Mouse (Mus musculus): ENCODE data around the gene Hmgxb4.
"Not testable (repeated sequence)": the region's sequence is repeated elsewhere in the genome, so short reads cannot be mapped to it uniquely, and the experiment has no call there.

The Hmgxb4 gene

DNA sequence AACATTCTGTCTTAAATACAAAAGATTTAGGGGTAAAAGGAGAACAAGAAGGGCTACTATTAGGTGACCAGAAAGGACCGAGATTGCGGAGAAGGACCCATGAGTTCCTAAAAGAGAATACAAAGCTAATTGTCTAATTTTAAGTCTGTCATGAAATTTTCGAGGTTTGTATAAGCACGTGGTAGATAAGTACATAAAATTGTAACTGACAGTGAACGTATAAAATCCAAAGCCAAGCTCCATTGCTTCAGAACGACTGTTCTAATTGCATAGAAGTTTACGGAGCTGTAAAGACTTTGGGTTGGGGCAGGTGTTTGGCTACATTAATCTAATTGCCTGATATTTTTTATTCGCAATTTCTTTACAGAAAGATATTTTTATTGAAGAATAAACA, at the start of gene Hmgxb4:
Gene Hmgxb4, plus strand, starts transcription at position 276 of the 394 bp plus-strand sequence.
- no peak for DNase-seq (ENCODE audit: extremely low read depth, insufficient read length, low spot score)

DNA sequence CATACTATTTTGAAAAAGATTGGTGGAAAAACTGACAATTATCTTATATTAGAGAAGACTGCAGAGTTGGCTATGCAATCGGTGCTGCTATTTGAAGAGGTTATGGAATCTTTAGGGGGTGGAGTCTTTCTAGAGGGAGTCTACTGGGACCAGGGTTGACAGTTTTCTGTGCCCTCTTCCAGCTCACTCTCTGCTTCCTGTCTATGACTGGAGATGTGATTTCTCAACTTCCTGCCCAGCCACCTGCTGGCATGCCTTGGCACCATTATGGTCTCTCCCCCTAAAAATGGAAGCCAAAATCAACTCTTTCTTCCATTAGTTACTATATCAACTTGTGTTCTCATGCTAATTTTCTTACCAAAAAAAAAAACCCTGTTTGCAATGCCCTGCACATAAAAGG, 43.7 kb upstream of the Hmgxb4 start:
- DNase-seq (ENCODE audit: extremely low read depth, insufficient read length, low spot score), result no peak

DNA sequence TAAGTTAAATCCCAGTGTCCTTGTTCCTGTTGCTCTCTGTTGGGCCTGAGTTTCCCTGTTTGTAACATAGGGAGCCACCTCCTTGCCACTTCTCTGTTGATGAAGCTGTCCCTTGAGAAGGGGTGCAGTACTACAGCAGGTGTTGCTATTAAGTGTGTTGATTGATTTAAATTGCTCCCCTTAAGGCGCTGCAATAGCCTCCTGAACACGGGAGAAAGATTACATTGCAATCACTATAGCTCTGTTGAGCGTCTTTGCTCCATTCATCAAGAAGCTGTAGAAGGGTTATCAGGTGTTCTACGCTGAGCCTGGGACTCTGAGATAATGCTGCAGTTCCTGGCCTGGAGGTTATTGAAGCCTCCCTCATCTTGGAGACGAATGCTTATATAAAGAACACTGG, 29.2 kb upstream of the Hmgxb4 start:
- no peak for DNase-seq (ENCODE audit: extremely low read depth, insufficient read length, low spot score)

DNA sequence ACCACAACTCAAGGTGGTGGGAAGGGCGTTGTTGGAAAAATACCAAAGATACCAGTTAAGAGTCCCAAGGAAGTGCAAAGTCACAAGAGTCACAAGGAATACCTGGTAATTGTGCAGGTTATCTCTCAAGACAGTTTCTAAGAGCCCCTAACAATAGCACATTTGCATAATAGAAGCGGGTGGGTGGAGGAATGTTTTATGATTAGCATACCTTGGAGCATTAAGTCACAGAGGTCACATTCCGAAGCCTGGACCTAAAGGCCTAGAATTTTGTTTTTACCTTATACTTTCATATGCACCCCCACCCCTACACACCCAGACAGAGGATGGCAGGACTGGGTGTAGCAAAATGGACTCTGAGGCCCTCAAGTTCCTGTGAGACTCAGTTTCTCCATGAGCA, 22.9 kb upstream of the Hmgxb4 start:
- not testable (repeated sequence) for DNase-seq (ENCODE audit: extremely low read depth, insufficient read length, low spot score)

DNA sequence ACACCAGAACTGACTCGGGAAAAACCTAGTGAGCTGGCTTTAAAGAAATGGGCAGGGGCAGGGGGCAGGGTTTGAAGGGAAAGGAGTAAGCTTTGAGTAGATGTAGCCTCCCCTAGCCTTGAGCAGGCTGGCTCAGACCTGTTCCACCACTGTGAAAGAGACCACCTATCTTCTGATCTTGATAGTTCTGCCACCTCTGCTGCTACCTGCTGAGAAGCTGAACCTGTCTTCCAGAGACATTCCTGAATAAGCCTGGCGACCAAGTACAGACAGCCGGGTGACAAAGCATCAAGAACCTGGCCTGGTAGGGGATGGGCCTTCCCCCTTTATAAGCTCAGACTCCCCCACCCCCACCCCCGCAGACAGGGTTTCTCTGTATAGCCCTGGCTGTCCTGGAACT, 21.5 kb upstream of the Hmgxb4 start:
- no peak for DNase-seq (ENCODE audit: extremely low read depth, insufficient read length, low spot score)

GRCm38 (mm10) chr8:74972322-74972883, 20.8 kb upstream of the Hmgxb4 start:
- peak; percentile 22 for DNase-seq (ENCODE audit: extremely low read depth, insufficient read length, low spot score)

GRCm38 (mm10) chr8:74973121-74973869, 19.9 kb upstream of the Hmgxb4 start:
- no peak for DNase-seq (ENCODE audit: extremely low read depth, insufficient read length, low spot score)

- DNase-seq (ENCODE audit: extremely low read depth, insufficient read length, low spot score), result no peak
Measured at GRCm38 (mm10) chr8:74973904-74974303, 19.3 kb upstream of the Hmgxb4 start.

GRCm38 (mm10) chr8:74977427-74977826, 15.7 kb upstream of the Hmgxb4 start:
- DNase-seq (ENCODE audit: extremely low read depth, insufficient read length, low spot score), result no peak

DNA sequence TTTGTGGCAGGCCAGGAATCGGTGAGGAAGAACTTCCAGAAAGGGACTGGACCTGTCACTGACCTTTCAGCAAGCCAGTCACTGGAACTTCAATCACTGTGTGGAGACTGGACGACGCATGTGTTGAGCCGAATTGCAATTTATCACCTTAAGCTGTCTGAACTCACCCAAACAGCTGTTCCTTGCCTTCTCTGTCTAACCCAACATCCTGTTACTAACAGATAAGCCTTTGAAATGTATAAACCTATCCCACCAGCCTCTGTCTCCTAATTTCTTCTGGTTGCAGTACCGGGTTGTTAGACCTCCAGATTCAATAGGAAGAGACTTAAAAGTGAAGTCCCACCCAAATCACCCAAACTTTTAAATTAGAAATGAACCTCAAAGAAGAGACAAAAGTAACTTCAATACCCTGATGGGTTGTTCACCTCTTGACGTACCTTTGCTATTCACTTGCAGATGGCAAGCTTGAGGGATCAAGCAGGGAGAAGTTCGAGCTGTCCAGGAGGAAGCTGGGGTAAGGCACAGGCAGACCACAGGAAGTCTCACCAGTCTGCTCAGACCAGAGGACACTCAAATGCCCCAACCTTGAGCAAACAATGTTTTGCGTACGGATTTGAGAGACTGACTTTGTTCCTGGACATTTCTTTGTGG, 13.0 kb upstream of the Hmgxb4 start:
- no peak for DNase-seq (ENCODE audit: extremely low read depth, insufficient read length, low spot score)

DNA sequence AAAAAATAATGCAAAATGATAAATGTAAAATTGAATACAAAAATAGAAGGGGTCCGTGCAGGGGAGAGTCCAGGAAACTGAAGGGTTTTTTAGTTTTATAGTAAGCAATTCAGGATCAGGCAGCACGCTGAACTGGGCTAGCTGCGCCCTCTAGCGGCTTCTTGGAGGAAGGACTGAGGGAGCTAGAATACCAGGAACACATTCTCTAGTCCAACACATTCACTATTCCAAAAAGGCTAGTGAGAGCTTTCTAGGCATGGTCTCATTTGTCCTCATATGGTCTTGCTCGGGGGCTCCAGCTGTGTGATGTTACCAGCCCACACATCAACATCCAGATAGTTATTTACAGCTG, 12.5 kb upstream of the Hmgxb4 start:
- DNase-seq (ENCODE audit: extremely low read depth, insufficient read length, low spot score), result peak; percentile 10

- no peak for DNase-seq (ENCODE audit: extremely low read depth, insufficient read length, low spot score)
Measured at GRCm38 (mm10) chr8:74981809-74982208, 11.3 kb upstream of the Hmgxb4 start.

DNA sequence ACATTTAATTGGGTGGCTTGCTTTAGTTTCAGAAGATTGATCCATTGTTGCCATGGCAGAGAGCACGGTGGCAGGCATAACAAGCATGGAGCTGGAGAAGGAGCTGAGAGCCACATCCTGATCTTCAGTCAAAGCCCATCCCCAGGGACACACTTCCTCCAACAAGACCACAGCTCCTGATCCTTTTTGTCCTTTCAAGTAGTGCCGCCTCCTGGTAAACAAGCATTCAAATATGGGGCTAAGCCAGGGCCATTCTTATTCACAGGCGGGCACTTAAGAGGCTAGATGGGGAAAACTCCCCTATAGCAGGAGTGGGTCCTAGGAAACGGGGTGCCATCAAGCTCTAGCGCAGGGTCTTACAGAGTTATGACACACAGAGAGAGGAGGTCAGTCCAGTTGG, 5.7 kb upstream of the Hmgxb4 start:
- DNase-seq (ENCODE audit: extremely low read depth, insufficient read length, low spot score), result no peak

DNA sequence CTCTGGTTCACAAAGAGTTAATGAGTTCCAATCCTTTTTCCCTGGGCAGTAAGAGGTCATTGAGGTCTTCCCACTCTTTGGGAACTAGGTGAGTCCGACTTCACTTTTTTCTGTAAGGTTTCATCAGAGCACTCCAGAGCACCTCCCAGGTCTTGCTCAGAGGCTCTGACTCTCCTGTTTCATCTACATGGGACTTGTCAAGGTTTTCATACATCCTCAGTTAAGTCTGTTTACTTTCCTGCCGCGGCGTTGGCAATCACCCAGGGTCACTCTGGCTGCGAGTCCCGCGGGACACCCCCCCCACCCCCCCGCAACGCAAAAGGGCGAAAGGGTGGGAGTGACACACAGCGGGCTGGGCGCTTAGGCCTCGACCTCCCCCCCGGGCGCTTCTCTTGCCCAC, 3.1 kb upstream of the Hmgxb4 start:
- DNase-seq (ENCODE audit: extremely low read depth, insufficient read length, low spot score), result no peak

DNA sequence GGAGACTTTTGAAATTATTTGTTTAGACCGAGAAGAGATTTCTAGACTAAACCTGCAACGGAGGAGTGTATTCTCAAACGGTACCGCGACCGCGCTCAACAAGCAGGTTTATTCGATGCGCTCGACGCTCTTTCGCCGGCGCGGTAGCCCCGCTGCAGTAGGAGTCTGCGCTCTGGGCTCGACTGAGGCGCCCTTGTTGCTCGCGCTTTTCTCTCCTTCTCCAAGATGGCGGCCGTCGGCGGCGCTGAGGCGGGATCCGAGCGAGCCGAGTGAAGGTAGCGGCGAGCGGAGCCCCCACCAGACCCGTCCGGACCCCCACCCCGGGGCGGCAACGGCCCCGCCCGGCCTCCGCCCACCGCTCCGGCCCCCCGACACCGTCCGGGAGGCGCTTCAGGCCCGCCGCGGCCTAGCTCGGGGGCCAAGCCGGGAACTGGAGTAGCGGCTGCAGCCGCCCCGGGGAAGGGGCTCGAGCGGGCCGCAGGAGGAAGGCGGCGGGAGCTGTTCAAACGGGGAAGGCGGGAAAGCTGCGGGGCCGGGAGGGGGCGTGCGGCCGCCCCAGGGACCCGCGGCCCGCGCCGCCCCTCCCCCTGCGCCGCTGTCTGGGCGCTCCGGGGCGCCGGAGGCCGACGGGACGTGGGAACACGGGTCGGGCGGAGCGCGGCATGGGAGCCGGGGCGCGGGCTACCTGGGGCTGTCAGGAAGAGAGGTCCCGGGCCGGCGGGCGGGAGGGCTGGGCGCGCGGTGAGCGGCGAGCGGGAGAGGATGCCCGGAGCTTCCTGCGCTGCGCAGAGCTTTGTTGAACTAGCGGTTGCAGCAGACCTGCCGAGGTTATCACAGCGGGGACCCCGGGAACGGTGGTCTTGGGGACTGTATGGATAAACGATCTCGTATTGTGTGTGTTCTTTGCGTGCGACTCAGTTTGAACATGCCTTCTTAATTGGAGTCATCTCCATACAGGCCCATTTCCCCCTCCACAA, 607 bp downstream of the Hmgxb4 start:
- DNase-seq (ENCODE audit: extremely low read depth, insufficient read length, low spot score), result peak; percentile 86

DNA sequence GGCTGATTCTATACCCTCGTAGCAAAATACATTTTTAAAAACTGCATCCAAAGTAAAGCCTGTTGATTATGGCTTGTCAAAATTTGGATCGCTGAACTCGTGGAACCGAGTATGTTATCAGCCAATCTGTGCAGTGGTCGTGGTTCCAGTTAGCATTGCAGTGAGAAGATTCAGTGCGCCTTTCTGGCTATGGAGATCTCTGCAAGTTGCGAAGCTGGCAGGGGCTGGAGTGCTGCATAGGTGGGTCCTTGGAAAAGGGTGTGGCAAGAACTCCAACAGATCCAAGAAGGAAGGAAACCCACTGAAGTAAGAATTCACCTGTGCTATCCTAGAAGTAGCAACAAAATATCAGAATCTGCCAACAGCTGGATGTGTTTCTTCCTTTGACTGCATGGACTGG, 1.4 kb downstream of the Hmgxb4 start:
- peak; percentile 16 for DNase-seq (ENCODE audit: extremely low read depth, insufficient read length, low spot score)

GRCm38 (mm10) chr8:75000431-75000830, 7.3 kb downstream of the Hmgxb4 start:
- no peak for DNase-seq (ENCODE audit: extremely low read depth, insufficient read length, low spot score)

DNA sequence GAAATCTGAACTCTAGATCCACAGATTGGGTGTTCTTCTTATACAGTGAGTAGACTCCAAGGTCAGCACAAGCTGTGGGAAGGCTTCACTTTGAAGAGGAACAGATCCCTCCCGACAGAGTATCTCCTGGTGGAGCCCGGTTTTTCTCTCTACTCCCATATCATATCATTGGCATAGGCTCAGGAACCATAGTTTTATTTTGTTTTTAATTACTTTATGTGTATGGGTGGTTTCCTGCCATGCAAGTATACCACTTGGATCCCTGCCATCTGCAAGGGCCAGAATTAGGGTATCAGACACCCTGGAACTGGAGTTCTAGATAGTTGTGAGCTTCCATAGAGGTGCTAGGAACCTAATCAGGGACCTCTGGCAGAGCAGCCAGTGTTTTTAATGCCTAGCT, 15.7 kb downstream of the Hmgxb4 start:
- no peak for DNase-seq (ENCODE audit: extremely low read depth, insufficient read length, low spot score)

GRCm38 (mm10) chr8:75013557-75013956, 20.4 kb downstream of the Hmgxb4 start:
- DNase-seq (ENCODE audit: extremely low read depth, insufficient read length, low spot score), result no peak

DNA sequence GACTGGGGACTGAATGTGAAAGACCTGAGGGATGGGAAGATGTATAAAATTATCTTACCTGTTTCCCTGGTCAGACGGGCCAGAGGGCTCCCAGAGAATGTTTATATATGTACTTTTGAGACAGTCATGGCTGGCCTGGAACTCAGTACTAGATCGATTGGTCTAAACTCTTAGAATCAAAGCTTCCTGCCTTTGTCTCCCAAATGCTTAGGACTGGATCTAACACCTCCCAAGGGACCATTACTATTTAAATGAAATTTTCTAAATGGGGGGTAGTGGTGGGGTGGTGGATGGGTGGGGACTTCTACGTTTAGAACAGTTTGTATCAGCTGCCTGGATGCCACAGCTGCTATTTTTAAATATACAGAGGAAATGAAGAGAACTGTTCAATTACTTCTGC, 20.8 kb downstream of the Hmgxb4 start:
- no peak for DNase-seq (ENCODE audit: extremely low read depth, insufficient read length, low spot score)

DNA sequence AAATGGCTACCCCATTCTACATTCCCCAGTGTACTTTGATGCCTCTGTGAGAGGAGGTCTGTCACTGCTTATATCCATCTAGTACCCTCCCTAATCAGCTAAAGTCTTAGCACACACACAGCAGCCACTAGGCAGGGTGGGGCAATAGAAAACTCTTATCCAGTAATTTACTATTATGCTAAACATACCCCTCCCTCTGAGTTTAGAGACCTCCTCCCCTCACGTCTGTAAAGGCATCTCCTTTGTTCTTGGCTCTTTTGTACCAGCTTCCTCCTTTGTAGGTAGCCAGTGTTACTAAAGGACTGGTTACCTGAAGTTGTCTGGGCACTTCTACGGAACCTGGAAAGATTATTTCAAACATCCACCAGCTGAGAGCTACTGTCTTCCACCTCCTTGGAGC, 22.8 kb downstream of the Hmgxb4 start:
- DNase-seq (ENCODE audit: extremely low read depth, insufficient read length, low spot score), result no peak
